Mouse (Mus musculus) left cerebral cortex, postnatal 10 days (tissue): ENCODE results near the gene Gm10961. TPM values are rescaled to one million over a fixed set of nuclear protein-coding genes. Genes with fewer than 3 reads are reported as not detected.
"Not testable (repeated sequence)": the region's sequence is repeated elsewhere in the genome, so short reads cannot be mapped to it uniquely, and the experiment has no call there.

ENCODE experiments used
- DNase-seq, 2 experiments: peaks; one replicate each; pipeline ENCODE4 v3.0.0; 2021 to 2022; ENCODE audit warnings: low spot score in 2 of 2, mixed read lengths in 1 of 2; ENCODE audit errors: extremely low spot score in 1 of 2
- intact Hi-C: fragments of 180-260 bp; cut with DNase I; formaldehyde crosslinking; loops from one replicate; pipeline ENCODE4 v1.15.1; 2025
- total RNA-seq, 2 experiments: library from RNA; stranded (reverse); gene quantifications; 2 replicates each; pipeline ENCODE4 v1.2.3; 2021

Gene Gm10961
- total RNA-seq, 2 experiments from 2014 or later = not detected

GRCm38 (mm10) chr3:107650276-107650675 is 19.2 kb downstream of the Gm10961 start:
- intact Hi-C loops, DNase-seq: not testable (repeated sequence)

GRCm38 (mm10) chr3:107652968-107653367 is 21.8 kb downstream of the Gm10961 start:
- no peak for DNase-seq
- intact Hi-C loops = no loop called here

- intact Hi-C loops = no loop called here
- DNase-seq = no peak
Observed at GRCm38 (mm10) chr3:107654861-107655260, 23.7 kb downstream of the Gm10961 start.

GRCm38 (mm10) chr3:107655491-107655890 is 24.4 kb downstream of the Gm10961 start:
- DNase-seq = no peak
- intact Hi-C loops = no loop called here

GRCm38 (mm10) chr3:107656151-107656550 is 25.0 kb downstream of the Gm10961 start:
- intact Hi-C loops = no loop called here
- no peak for DNase-seq

- intact Hi-C loops = no loop called here
- no peak for DNase-seq
Observed at GRCm38 (mm10) chr3:107656888-107657287, 25.8 kb downstream of the Gm10961 start.

GRCm38 (mm10) chr3:107659000-107659399 is 27.9 kb downstream of the Gm10961 start:
- intact Hi-C loops = no loop called here
- DNase-seq = no peak

GRCm38 (mm10) chr3:107664641-107665040 is 33.5 kb downstream of the Gm10961 start:
- no peak for DNase-seq
- intact Hi-C loops = loop anchor here (5.0 kb wide), 1 partner anchor 42 kb away; no protein-coding TSS in a partner anchor

- no peak for DNase-seq
- intact Hi-C loops = no loop called here
Observed at GRCm38 (mm10) chr3:107667426-107667825, 36.3 kb downstream of the Gm10961 start.

GRCm38 (mm10) chr3:107668786-107669185 is 37.7 kb downstream of the Gm10961 start:
- DNase-seq = no peak
- intact Hi-C loops = no loop called here

- no peak for DNase-seq
- intact Hi-C loops = no loop called here
Observed at GRCm38 (mm10) chr3:107670500-107670899, 39.4 kb downstream of the Gm10961 start.

GRCm38 (mm10) chr3:107671509-107671908 is 40.4 kb downstream of the Gm10961 start:
- intact Hi-C loops = no loop called here
- no peak for DNase-seq

GRCm38 (mm10) chr3:107680790-107681576 is 49.9 kb downstream of the Gm10961 start:
- intact Hi-C loops = no loop called here
- DNase-seq = peak; percentile 70 to 73

Other genes with a start within 250 kb of the Gm10961 start
- 10 to 100 TPM; 57.3 to 58.5 TPM for gene Kcnc4, start 171.8 kb upstream of the Gm10961 start, total RNA-seq
- gene Slc6a17, start 113.3 kb upstream of the Gm10961 start, total RNA-seq = 100 to 1,000 TPM; 258 to 262 TPM
- not detected for gene Ubl4b, start 76.2 kb upstream of the Gm10961 start, total RNA-seq
- gene Alx3, start 36.3 kb upstream of the Gm10961 start, total RNA-seq = 1 to 10 TPM in 1 of 2 experiments, under 1 TPM in 1; 0.71 to 1.3 TPM
- 10 to 100 TPM; 79.0 to 85.0 TPM for gene Strip1, start 372 bp downstream of the Gm10961 start, total RNA-seq
- 100 to 1,000 TPM; 246 to 267 TPM for gene Ahcyl1, start 65.2 kb downstream of the Gm10961 start, total RNA-seq
- gene Csf1, start 129.1 kb downstream of the Gm10961 start, total RNA-seq = 1 to 10 TPM; 7.5 to 8.3 TPM
- gene Eps8l3, start 245.9 kb downstream of the Gm10961 start, total RNA-seq = not detected